Mouse (Mus musculus): Measurements from ENCODE around the gene Foxj1. TPM values are rescaled to one million over a fixed set of nuclear protein-coding genes. Genes with fewer than 3 reads are reported as not detected.

Gene Foxj1
- polyA plus RNA-seq, 1 experiment from 2014 or later = 1.2 TPM

DNA sequence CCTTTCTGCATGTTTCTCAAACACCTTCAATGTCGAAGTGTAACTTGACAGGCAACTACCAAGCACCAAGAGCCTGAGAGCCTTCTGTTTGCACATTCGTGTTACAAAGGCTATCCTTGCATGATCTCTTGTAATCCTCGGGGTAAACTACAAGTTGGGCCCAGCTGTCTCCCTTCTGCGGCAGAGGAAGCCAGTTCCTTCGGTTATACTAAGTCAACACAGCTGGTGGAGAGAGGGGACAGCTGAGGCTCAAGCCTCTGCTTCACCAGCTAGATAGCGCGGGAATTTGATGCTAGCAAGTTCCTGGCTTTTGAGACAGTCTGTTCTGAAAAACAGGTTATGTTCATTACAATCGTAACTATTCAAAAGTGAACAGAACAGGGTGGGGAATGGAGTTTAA, 22.8 kb downstream of the Foxj1 start:
- no peak overlapping the region for H3K27ac ChIP-seq (ENCODE audit: low read depth, low read length)
- WGBS = 47% methylated on average over 8 of the region's 8 CpGs
- no peaks in the 10 kb centered on the region for H3K27me3 ChIP-seq (ENCODE audit: control insufficient read depth, insufficient read depth, low read length)
- ATAC-seq (ENCODE audit: low FRiP score, low TSS enrichment) = no peak
- no peaks in the 10 kb centered on the region for H3K9me3 ChIP-seq (ENCODE audit: control insufficient read depth, low read length)
- no peaks in the 10 kb centered on the region for H3K4me1 ChIP-seq (ENCODE audit: control insufficient read depth, insufficient read depth, low read length)
- H3K36me3 ChIP-seq (ENCODE audit: control insufficient read depth, insufficient read depth, low read length) = no peaks in the 10 kb centered on the region
- no peak overlapping the region for H3K9ac ChIP-seq (ENCODE audit: low read depth, low read length)
- no peak overlapping the region for H3K4me3 ChIP-seq (ENCODE audit: low read length)
- no peak overlapping the region for H3K4me2 ChIP-seq (replicated peaks; ENCODE audit: low read depth, low read length)

DNA sequence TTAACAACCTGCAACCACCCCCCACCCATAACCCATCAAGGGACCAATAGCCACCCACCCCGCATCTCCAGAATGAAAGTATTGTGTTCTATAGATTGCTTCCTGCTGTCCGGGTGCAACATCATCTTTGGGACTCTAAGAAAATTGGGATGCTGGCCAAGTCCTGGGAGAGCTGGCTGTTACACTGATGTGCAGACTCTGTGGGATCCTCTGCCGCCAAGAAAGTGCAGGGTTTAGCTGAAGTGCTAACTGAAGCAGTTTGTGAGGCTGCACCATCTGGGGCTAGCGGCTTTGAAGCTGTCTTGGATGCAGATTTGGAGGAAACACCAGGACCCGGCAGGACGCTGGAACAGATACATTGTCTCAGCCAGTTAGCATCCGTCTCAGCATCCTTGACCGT, 24.0 kb downstream of the Foxj1 start:
- H3K9ac ChIP-seq (ENCODE audit: low read depth, low read length) = no peak overlapping the region
- H3K4me2 ChIP-seq (replicated peaks; ENCODE audit: low read depth, low read length) = no peak overlapping the region
- H3K4me3 ChIP-seq (ENCODE audit: low read length) = no peak overlapping the region
- H3K36me3 ChIP-seq (ENCODE audit: control insufficient read depth, insufficient read depth, low read length) = no peaks in the 10 kb centered on the region
- H3K27ac ChIP-seq (ENCODE audit: low read depth, low read length) = no peak overlapping the region
- no peaks in the 10 kb centered on the region for H3K4me1 ChIP-seq (ENCODE audit: control insufficient read depth, insufficient read depth, low read length)
- WGBS = 39% methylated on average over 8 of the region's 8 CpGs
- no peak for ATAC-seq (ENCODE audit: low FRiP score, low TSS enrichment)
- H3K27me3 ChIP-seq (ENCODE audit: control insufficient read depth, insufficient read depth, low read length) = no peaks in the 10 kb centered on the region
- no peaks in the 10 kb centered on the region for H3K9me3 ChIP-seq (ENCODE audit: control insufficient read depth, low read length)

DNA sequence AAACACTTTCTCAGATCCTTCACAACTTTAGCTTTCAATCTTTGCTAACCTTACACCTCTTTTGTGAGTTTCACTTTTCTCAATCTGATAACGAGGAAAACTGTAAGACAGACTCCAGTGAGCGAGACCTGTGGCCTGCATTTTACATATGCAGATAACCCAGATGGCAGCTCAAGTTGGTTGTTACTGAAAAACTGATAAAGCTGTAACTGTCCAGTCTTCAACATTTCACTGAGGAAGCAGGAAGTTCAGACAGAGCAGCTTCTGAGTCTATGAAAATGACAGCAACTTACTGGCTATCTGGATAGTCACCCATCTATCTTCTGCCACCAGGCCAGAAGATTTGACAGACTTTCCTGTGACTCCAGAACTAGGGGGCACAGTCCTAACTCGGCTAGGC, 25.6 kb downstream of the Foxj1 start:
- 83% methylated on average over 3 of the region's 3 CpGs for WGBS
- H3K9me3 ChIP-seq (ENCODE audit: control insufficient read depth, low read length) = no peaks in the 10 kb centered on the region
- no peak overlapping the region for H3K27ac ChIP-seq (ENCODE audit: low read depth, low read length)
- no peak for ATAC-seq (ENCODE audit: low FRiP score, low TSS enrichment)
- no peak overlapping the region for H3K4me2 ChIP-seq (replicated peaks; ENCODE audit: low read depth, low read length)
- no peak overlapping the region for H3K4me3 ChIP-seq (ENCODE audit: low read length)
- H3K9ac ChIP-seq (ENCODE audit: low read depth, low read length) = no peak overlapping the region
- no peaks in the 10 kb centered on the region for H3K27me3 ChIP-seq (ENCODE audit: control insufficient read depth, insufficient read depth, low read length)
- H3K4me1 ChIP-seq (ENCODE audit: control insufficient read depth, insufficient read depth, low read length) = no peaks in the 10 kb centered on the region; the same call in 1 of the 2 replicates
- H3K36me3 ChIP-seq (ENCODE audit: control insufficient read depth, insufficient read depth, low read length) = peaks cover 3% of the 10 kb centered on the region

DNA sequence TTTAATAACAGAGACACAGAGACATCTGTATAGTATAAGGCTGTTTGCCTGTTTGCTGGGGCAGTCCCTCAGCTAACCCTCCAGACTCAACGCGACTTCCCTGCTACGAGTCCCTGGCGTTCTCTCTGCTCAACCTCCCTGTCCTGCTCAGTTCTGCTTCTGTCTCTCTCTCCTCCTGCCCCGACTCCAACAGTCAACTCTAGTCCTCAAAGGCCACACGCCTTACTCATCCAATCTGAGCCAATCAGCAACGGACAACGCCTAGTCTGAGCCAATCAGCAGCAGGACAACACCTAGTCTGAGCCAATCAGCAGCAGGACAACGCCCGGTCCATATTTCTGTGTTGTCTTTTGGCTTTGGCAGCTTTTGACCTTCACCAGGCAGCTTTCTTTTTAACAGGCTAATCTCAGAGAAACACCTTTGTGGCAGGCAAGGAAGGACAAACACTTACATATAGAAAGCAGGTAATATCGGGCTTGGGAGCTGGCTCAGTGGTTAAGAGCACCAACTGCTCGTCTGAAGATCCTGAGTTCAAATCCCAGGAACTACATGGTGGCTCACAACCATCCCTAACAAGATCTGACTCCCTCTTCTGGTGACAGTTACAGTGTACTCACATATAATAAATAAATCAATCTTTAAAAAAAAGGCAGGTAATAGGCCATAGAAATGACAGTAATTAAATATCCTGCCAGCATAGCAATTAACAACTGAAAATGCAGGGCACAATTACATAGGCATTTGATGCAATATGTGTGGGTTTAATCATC, 27.3 kb downstream of the Foxj1 start:
- Histone ChIP-seq H3K4me1 (ENCODE audit: control insufficient read depth, insufficient read depth, low read length) (no peaks in the 10 kb centered on the region; the same call in 1 of the 2 replicates), H3K27ac (ENCODE audit: low read depth, low read length) (no peak overlapping the region), H3K9ac (ENCODE audit: low read depth, low read length) (no peak overlapping the region), H3K9me3 (ENCODE audit: control insufficient read depth, low read length) (no peaks in the 10 kb centered on the region), H3K36me3 (ENCODE audit: control insufficient read depth, insufficient read depth, low read length) (peaks cover 20% of the 10 kb centered on the region), H3K27me3 (ENCODE audit: control insufficient read depth, insufficient read depth, low read length) (no peaks in the 10 kb centered on the region), H3K4me2 (replicated peaks; ENCODE audit: low read depth, low read length) (no peak overlapping the region), H3K4me3 (ENCODE audit: low read length) (no peak overlapping the region)
- no peak for ATAC-seq (ENCODE audit: low FRiP score, low TSS enrichment)
- 90% methylated on average over 12 of the region's 12 CpGs for WGBS

GRCm38 (mm10) chr11:116307019-116307725, 28.0 kb downstream of the Foxj1 start, which contains the start of gene Exoc7:
TSS of gene Exoc7 (minus strand) at chr11:116307233.
- H3K27ac ChIP-seq (ENCODE audit: low read depth, low read length) = no peak within 1 kb of the TSS
- H3K4me2 ChIP-seq (replicated peaks; ENCODE audit: low read depth, low read length) = peak within 1 kb of the TSS; percentile 91
- H3K4me3 ChIP-seq (ENCODE audit: low read length) = peak within 1 kb of the TSS; percentile 76
- 78% methylated on average over 10 of the region's 10 CpGs for WGBS
- peak; percentile 41; the same call in 1 of the 2 replicates for ATAC-seq (ENCODE audit: low FRiP score, low TSS enrichment)
- H3K4me1 ChIP-seq (ENCODE audit: control insufficient read depth, insufficient read depth, low read length) = no peaks in the 10 kb centered on the region; the same call in 1 of the 2 replicates
- peak within 1 kb of the TSS; percentile 77 for H3K9ac ChIP-seq (ENCODE audit: low read depth, low read length)
- no peaks in the 10 kb centered on the region for H3K9me3 ChIP-seq (ENCODE audit: control insufficient read depth, low read length)
- peaks cover 26% of the 10 kb centered on the region for H3K36me3 ChIP-seq (ENCODE audit: control insufficient read depth, insufficient read depth, low read length)
- no peaks in the 10 kb centered on the region for H3K27me3 ChIP-seq (ENCODE audit: control insufficient read depth, insufficient read depth, low read length)

DNA sequence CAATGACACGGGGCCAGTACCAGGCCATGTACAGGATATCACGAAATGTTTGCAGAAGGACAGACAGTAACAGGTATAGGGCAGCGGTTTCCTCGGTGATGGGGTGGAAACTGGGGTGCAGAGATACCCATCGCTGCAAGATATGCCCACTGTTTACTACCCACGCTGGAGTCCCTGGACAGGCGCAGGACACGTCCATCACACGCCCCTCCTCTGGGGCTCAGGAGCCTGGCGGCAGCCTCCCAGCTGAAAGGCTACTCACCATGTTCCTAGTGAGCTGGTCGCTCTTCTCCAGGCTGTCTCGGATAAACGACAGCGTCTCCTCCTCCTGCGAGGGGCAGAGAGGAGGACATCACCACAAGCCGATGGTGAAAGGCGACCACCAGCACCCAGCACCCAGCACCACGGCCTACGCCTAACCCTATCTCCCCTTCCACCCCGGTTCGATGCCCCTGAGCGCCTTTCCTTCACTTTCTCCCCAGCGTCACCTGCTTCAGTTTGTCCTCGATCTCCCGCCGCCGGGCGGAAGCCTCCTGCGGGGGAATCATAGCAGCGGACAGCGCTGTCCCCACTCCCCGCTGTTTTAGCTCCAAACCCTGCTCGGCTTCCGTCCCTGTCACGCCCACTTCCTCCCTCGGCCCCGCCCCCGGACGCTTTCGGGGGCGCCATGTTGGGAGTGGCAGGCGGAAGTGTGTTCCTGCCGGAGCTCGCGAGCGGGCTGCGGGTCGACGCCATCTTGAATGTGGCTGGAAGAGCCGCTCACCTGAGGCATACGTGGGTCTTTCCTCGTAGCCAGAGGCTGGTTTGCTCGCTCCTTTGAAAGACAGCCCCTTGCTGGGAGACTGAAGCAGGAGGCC, 28.8 kb downstream of the Foxj1 start:
- peak overlapping the region; percentile 76 for H3K4me3 ChIP-seq (ENCODE audit: low read length)
- no peaks in the 10 kb centered on the region for H3K27me3 ChIP-seq (ENCODE audit: control insufficient read depth, insufficient read depth, low read length)
- 2% methylated on average over 45 of the region's 53 CpGs for WGBS
- no peak overlapping the region for H3K27ac ChIP-seq (ENCODE audit: low read depth, low read length)
- H3K9ac ChIP-seq (ENCODE audit: low read depth, low read length) = peak overlapping the region; percentile 77
- no peaks in the 10 kb centered on the region; the same call in 1 of the 2 replicates for H3K4me1 ChIP-seq (ENCODE audit: control insufficient read depth, insufficient read depth, low read length)
- H3K36me3 ChIP-seq (ENCODE audit: control insufficient read depth, insufficient read depth, low read length) = peaks cover 29% of the 10 kb centered on the region
- peak; percentile 94 for ATAC-seq (ENCODE audit: low FRiP score, low TSS enrichment)
- peak overlapping the region; percentile 91 for H3K4me2 ChIP-seq (replicated peaks; ENCODE audit: low read depth, low read length)
- no peaks in the 10 kb centered on the region for H3K9me3 ChIP-seq (ENCODE audit: control insufficient read depth, low read length)

DNA sequence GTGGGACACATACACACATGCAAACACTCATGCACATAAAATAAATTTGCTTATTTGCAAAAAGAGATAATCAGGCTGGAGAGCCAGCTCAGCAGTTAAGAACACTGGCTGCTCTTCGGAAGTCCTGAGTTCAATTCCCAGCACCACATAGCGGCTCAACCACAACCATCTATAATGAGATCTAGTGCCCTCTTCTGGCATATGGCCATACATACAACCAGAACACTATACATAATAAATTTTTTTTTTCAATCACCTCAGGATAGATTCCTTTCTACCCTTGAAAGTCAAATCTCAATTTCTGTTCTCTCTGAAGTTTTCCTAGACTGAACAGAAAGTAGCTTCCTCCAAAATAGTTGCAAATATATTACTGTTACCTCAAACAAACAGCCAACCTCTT, 29.8 kb downstream of the Foxj1 start:
- no peak overlapping the region for H3K9ac ChIP-seq (ENCODE audit: low read depth, low read length)
- H3K36me3 ChIP-seq (ENCODE audit: control insufficient read depth, insufficient read depth, low read length) = peaks cover 38% of the 10 kb centered on the region
- no peaks in the 10 kb centered on the region for H3K27me3 ChIP-seq (ENCODE audit: control insufficient read depth, insufficient read depth, low read length)
- H3K4me3 ChIP-seq (ENCODE audit: low read length) = peak overlapping the region; percentile 76
- no peak for ATAC-seq (ENCODE audit: low FRiP score, low TSS enrichment)
- no peaks in the 10 kb centered on the region for H3K9me3 ChIP-seq (ENCODE audit: control insufficient read depth, low read length)
- WGBS = 95% methylated on average over 2 of the region's 2 CpGs
- H3K4me2 ChIP-seq (replicated peaks; ENCODE audit: low read depth, low read length) = peak overlapping the region; percentile 91
- H3K4me1 ChIP-seq (ENCODE audit: control insufficient read depth, insufficient read depth, low read length) = no peaks in the 10 kb centered on the region; the same call in 1 of the 2 replicates
- H3K27ac ChIP-seq (ENCODE audit: low read depth, low read length) = no peak overlapping the region

DNA sequence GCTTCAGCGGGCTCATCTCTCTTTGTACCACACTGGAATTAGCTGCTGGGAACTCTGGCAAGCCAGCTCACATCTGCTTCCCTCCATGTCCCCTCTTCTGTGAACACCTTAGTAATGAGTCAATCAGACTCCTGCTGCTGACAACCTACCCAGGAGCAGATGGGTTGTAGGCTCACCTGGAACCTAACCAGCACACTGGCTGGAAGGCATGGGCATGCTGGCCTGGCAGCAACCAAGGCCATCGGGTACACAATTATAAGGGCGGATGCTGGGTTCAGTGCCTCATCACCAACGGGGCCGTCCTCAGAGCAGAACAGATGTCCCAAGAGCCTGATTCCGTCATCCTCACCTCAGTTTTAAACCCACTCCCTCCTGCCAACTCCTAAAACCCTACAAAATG, 36.6 kb downstream of the Foxj1 start:
- Histone ChIP-seq H3K9me3 (ENCODE audit: control insufficient read depth, low read length) (no peaks in the 10 kb centered on the region), H3K4me3 (ENCODE audit: low read length) (no peak overlapping the region), H3K9ac (ENCODE audit: low read depth, low read length) (no peak overlapping the region), H3K4me1 (ENCODE audit: control insufficient read depth, insufficient read depth, low read length) (no peaks in the 10 kb centered on the region), H3K27ac (ENCODE audit: low read depth, low read length) (no peak overlapping the region), H3K36me3 (ENCODE audit: control insufficient read depth, insufficient read depth, low read length) (peaks cover 66% of the 10 kb centered on the region), H3K4me2 (replicated peaks; ENCODE audit: low read depth, low read length) (no peak overlapping the region), H3K27me3 (ENCODE audit: control insufficient read depth, insufficient read depth, low read length) (no peaks in the 10 kb centered on the region)
- WGBS = 90% methylated on average over 6 of the region's 6 CpGs
- no peak for ATAC-seq (ENCODE audit: low FRiP score, low TSS enrichment)
